Mouse (Mus musculus): ENCODE measurements around the gene Syt14. TPM values are rescaled to one million over a fixed set of nuclear protein-coding genes. Genes with fewer than 3 reads are reported as not detected.
A peak's percentile ranks its signal among the peaks of the same experiment; 100 is the strongest.

Syt14 gene
- polyA plus RNA-seq, 1 experiment from 2014 or later = 1.5 TPM

- Histone ChIP-seq H3K4me3 (ENCODE audit: low read length) (no peak overlapping the region), H3K9me3 (ENCODE audit: low read length) (no peaks in the 10 kb centered on the region), H3K4me1 (ENCODE audit: insufficient read depth, low read length) (peaks cover 7% of the 10 kb centered on the region), H3K4me2 (replicated peaks; ENCODE audit: low read depth, low read length) (no peak overlapping the region), H3K9ac (replicated peaks; ENCODE audit: low read length) (no peak overlapping the region), H3K36me3 (ENCODE audit: insufficient read depth, low read length) (no peaks in the 10 kb centered on the region), H3K27ac (ENCODE audit: low read length) (no peak overlapping the region), H3K27me3 (ENCODE audit: insufficient read depth, low read length) (no peaks in the 10 kb centered on the region)
- WGBS = 60% methylated on average over 2 of the region's 2 CpGs
- no peak for ATAC-seq (ENCODE audit: low FRiP score, low TSS enrichment)
Observed at GRCm38 (mm10) chr1:192882617-192883295, 152.8 kb downstream of the Syt14 start.

GRCm38 (mm10) chr1:192880130-192880529 lies 155.4 kb downstream of the Syt14 start:
- 78% methylated on average over 4 of the region's 4 CpGs for WGBS
- Histone ChIP-seq H3K36me3 (ENCODE audit: insufficient read depth, low read length) (no peaks in the 10 kb centered on the region), H3K4me3 (ENCODE audit: low read length) (no peak overlapping the region), H3K27me3 (ENCODE audit: insufficient read depth, low read length) (no peaks in the 10 kb centered on the region), H3K9me3 (ENCODE audit: low read length) (no peaks in the 10 kb centered on the region), H3K4me1 (ENCODE audit: insufficient read depth, low read length) (peaks cover 7% of the 10 kb centered on the region), H3K4me2 (replicated peaks; ENCODE audit: low read depth, low read length) (no peak overlapping the region), H3K27ac (ENCODE audit: low read length) (no peak overlapping the region), H3K9ac (replicated peaks; ENCODE audit: low read length) (no peak overlapping the region)
- ATAC-seq (ENCODE audit: low FRiP score, low TSS enrichment) = no peak

- Histone ChIP-seq H3K9ac (replicated peaks; ENCODE audit: low read length) (no peak overlapping the region), H3K9me3 (ENCODE audit: low read length) (no peaks in the 10 kb centered on the region), H3K4me2 (replicated peaks; ENCODE audit: low read depth, low read length) (no peak overlapping the region), H3K27me3 (ENCODE audit: insufficient read depth, low read length) (no peaks in the 10 kb centered on the region), H3K27ac (ENCODE audit: low read length) (no peak overlapping the region), H3K4me1 (ENCODE audit: insufficient read depth, low read length) (peaks cover 5% of the 10 kb centered on the region), H3K36me3 (ENCODE audit: insufficient read depth, low read length) (no peaks in the 10 kb centered on the region), H3K4me3 (ENCODE audit: low read length) (no peak overlapping the region)
- ATAC-seq (ENCODE audit: low FRiP score, low TSS enrichment) = no peak
- 84% methylated on average over 7 of the region's 7 CpGs for WGBS
Observed at GRCm38 (mm10) chr1:192879086-192879580, 156.4 kb downstream of the Syt14 start.

- Histone ChIP-seq H3K27ac (ENCODE audit: low read length) (no peak overlapping the region), H3K9ac (replicated peaks; ENCODE audit: low read length) (no peak overlapping the region), H3K36me3 (ENCODE audit: insufficient read depth, low read length) (no peaks in the 10 kb centered on the region), H3K4me3 (ENCODE audit: low read length) (no peak overlapping the region), H3K4me1 (ENCODE audit: insufficient read depth, low read length) (no peaks in the 10 kb centered on the region), H3K9me3 (ENCODE audit: low read length) (no peaks in the 10 kb centered on the region), H3K4me2 (replicated peaks; ENCODE audit: low read depth, low read length) (no peak overlapping the region), H3K27me3 (ENCODE audit: insufficient read depth, low read length) (no peaks in the 10 kb centered on the region)
- ATAC-seq (ENCODE audit: low FRiP score, low TSS enrichment) = no peak
- WGBS = 71% methylated on average over 5 of the region's 5 CpGs
Observed at GRCm38 (mm10) chr1:192872841-192873240, 162.7 kb downstream of the Syt14 start.

- Histone ChIP-seq H3K27me3 (ENCODE audit: insufficient read depth, low read length) (no peaks in the 10 kb centered on the region), H3K4me3 (ENCODE audit: low read length) (no peak overlapping the region), H3K4me1 (ENCODE audit: insufficient read depth, low read length) (no peaks in the 10 kb centered on the region), H3K36me3 (ENCODE audit: insufficient read depth, low read length) (no peaks in the 10 kb centered on the region), H3K9me3 (ENCODE audit: low read length) (no peaks in the 10 kb centered on the region), H3K27ac (ENCODE audit: low read length) (no peak overlapping the region), H3K4me2 (replicated peaks; ENCODE audit: low read depth, low read length) (no peak overlapping the region), H3K9ac (replicated peaks; ENCODE audit: low read length) (no peak overlapping the region)
- WGBS = 80% methylated on average over 1 of the region's 1 CpGs
- no peak for ATAC-seq (ENCODE audit: low FRiP score, low TSS enrichment)
Observed at GRCm38 (mm10) chr1:192869761-192870160, 165.8 kb downstream of the Syt14 start.

GRCm38 (mm10) chr1:192864440-192864839 lies 171.1 kb downstream of the Syt14 start:
- 50% methylated on average over 3 of the region's 3 CpGs for WGBS
- Histone ChIP-seq H3K4me3 (ENCODE audit: low read length) (no peak overlapping the region), H3K27ac (ENCODE audit: low read length) (no peak overlapping the region), H3K9me3 (ENCODE audit: low read length) (no peaks in the 10 kb centered on the region), H3K4me1 (ENCODE audit: insufficient read depth, low read length) (peaks cover 14% of the 10 kb centered on the region), H3K9ac (replicated peaks; ENCODE audit: low read length) (no peak overlapping the region), H3K27me3 (ENCODE audit: insufficient read depth, low read length) (no peaks in the 10 kb centered on the region), H3K4me2 (replicated peaks; ENCODE audit: low read depth, low read length) (no peak overlapping the region), H3K36me3 (ENCODE audit: insufficient read depth, low read length) (no peaks in the 10 kb centered on the region)
- no peak for ATAC-seq (ENCODE audit: low FRiP score, low TSS enrichment)

GRCm38 (mm10) chr1:192861305-192861960 lies 174.1 kb downstream of the Syt14 start:
- WGBS = 40% methylated on average over 5 of the region's 5 CpGs
- Histone ChIP-seq H3K9me3 (ENCODE audit: low read length) (no peaks in the 10 kb centered on the region), H3K4me1 (ENCODE audit: insufficient read depth, low read length) (peaks cover 15% of the 10 kb centered on the region), H3K27ac (ENCODE audit: low read length) (no peak overlapping the region), H3K4me3 (ENCODE audit: low read length) (no peak overlapping the region), H3K4me2 (replicated peaks; ENCODE audit: low read depth, low read length) (no peak overlapping the region), H3K27me3 (ENCODE audit: insufficient read depth, low read length) (no peaks in the 10 kb centered on the region; the same call in 1 of the 2 replicates), H3K9ac (replicated peaks; ENCODE audit: low read length) (no peak overlapping the region), H3K36me3 (ENCODE audit: insufficient read depth, low read length) (no peaks in the 10 kb centered on the region)
- ATAC-seq (ENCODE audit: low FRiP score, low TSS enrichment) = peak; percentile 80

- no peak overlapping the region for H3K4me2 ChIP-seq (replicated peaks; ENCODE audit: low read depth, low read length)
- WGBS = 68% methylated on average over 6 of the region's 6 CpGs
- H3K4me3 ChIP-seq (ENCODE audit: low read length) = no peak overlapping the region
- peaks cover 22% of the 10 kb centered on the region for H3K4me1 ChIP-seq (ENCODE audit: insufficient read depth, low read length)
- no peak for ATAC-seq (ENCODE audit: low FRiP score, low TSS enrichment)
- H3K9me3 ChIP-seq (ENCODE audit: low read length) = no peaks in the 10 kb centered on the region
- H3K36me3 ChIP-seq (ENCODE audit: insufficient read depth, low read length) = no peaks in the 10 kb centered on the region
- no peak overlapping the region for H3K9ac ChIP-seq (replicated peaks; ENCODE audit: low read length)
- no peak overlapping the region for H3K27ac ChIP-seq (ENCODE audit: low read length)
- no peaks in the 10 kb centered on the region; the same call in 1 of the 2 replicates for H3K27me3 ChIP-seq (ENCODE audit: insufficient read depth, low read length)
Observed at GRCm38 (mm10) chr1:192860273-192860672, 175.3 kb downstream of the Syt14 start.

GRCm38 (mm10) chr1:192857582-192857981 lies 178.0 kb downstream of the Syt14 start:
- ATAC-seq (ENCODE audit: low FRiP score, low TSS enrichment) = no peak
- Histone ChIP-seq H3K9me3 (ENCODE audit: low read length) (no peaks in the 10 kb centered on the region), H3K9ac (replicated peaks; ENCODE audit: low read length) (no peak overlapping the region), H3K27ac (ENCODE audit: low read length) (no peak overlapping the region), H3K4me3 (ENCODE audit: low read length) (no peak overlapping the region), H3K27me3 (ENCODE audit: insufficient read depth, low read length) (peaks cover 7% of the 10 kb centered on the region; the same call in 1 of the 2 replicates), H3K4me1 (ENCODE audit: insufficient read depth, low read length) (peaks cover 33% of the 10 kb centered on the region), H3K36me3 (ENCODE audit: insufficient read depth, low read length) (no peaks in the 10 kb centered on the region), H3K4me2 (replicated peaks; ENCODE audit: low read depth, low read length) (no peak overlapping the region)
- 90% methylated on average over 5 of the region's 5 CpGs for WGBS

GRCm38 (mm10) chr1:192856931-192857330 lies 178.6 kb downstream of the Syt14 start:
- H3K9me3 ChIP-seq (ENCODE audit: low read length) = no peaks in the 10 kb centered on the region
- H3K27ac ChIP-seq (ENCODE audit: low read length) = no peak overlapping the region
- H3K4me1 ChIP-seq (ENCODE audit: insufficient read depth, low read length) = peaks cover 33% of the 10 kb centered on the region
- no peaks in the 10 kb centered on the region for H3K36me3 ChIP-seq (ENCODE audit: insufficient read depth, low read length)
- 83% methylated on average over 6 of the region's 6 CpGs for WGBS
- no peak overlapping the region for H3K4me3 ChIP-seq (ENCODE audit: low read length)
- peaks cover 9% of the 10 kb centered on the region for H3K27me3 ChIP-seq (ENCODE audit: insufficient read depth, low read length)
- H3K4me2 ChIP-seq (replicated peaks; ENCODE audit: low read depth, low read length) = no peak overlapping the region
- ATAC-seq (ENCODE audit: low FRiP score, low TSS enrichment) = no peak
- H3K9ac ChIP-seq (replicated peaks; ENCODE audit: low read length) = no peak overlapping the region

Data from kidney, embryonic 16.5 days (tissue).